Mouse (Mus musculus): ENCODE measurements around the gene Traf4.
"Not testable (repeated sequence)": the region's sequence is repeated elsewhere in the genome, so short reads cannot be mapped to it uniquely, and the experiment has no call there.

Traf4 gene

GRCm38 (mm10) chr11:78135314-78135713 is 30.1 kb downstream of the Traf4 start:
- DNase-seq, result not testable (repeated sequence)

- no peak for DNase-seq
Measured at GRCm38 (mm10) chr11:78134344-78134743, 31.0 kb downstream of the Traf4 start.

- no peak for DNase-seq
Measured at GRCm38 (mm10) chr11:78133915-78134314, 31.5 kb downstream of the Traf4 start.

GRCm38 (mm10) chr11:78129458-78129857 is 35.9 kb downstream of the Traf4 start:
- DNase-seq, result no peak

GRCm38 (mm10) chr11:78126739-78127138 is 38.6 kb downstream of the Traf4 start:
- DNase-seq, result no peak

GRCm38 (mm10) chr11:78125691-78126090 is 39.7 kb downstream of the Traf4 start:
- DNase-seq, result no peak

GRCm38 (mm10) chr11:78123782-78124181 is 41.6 kb downstream of the Traf4 start:
- DNase-seq, result no peak

- no peak for DNase-seq
Measured at GRCm38 (mm10) chr11:78122815-78123214, 42.6 kb downstream of the Traf4 start.

- DNase-seq, result peak; percentile 22 to 36
Measured at GRCm38 (mm10) chr11:78121176-78121575, 44.2 kb downstream of the Traf4 start.

GRCm38 (mm10) chr11:78119898-78120297 is 45.5 kb downstream of the Traf4 start:
- no peak for DNase-seq

GRCm38 (mm10) chr11:78118467-78118866 is 46.9 kb downstream of the Traf4 start:
- no peak for DNase-seq

GRCm38 (mm10) chr11:78116146-78116410 is 49.3 kb downstream of the Traf4 start:
- DNase-seq, result no peak

- DNase-seq, result peak; percentile 96 to 98
Measured at GRCm38 (mm10) chr11:78115367-78116145, 49.8 kb downstream of the Traf4 start.

GRCm38 (mm10) chr11:78114676-78115366 is 50.6 kb downstream of the Traf4 start:
- DNase-seq, result no peak

- no peak for DNase-seq
Measured at GRCm38 (mm10) chr11:78113616-78114015, 51.8 kb downstream of the Traf4 start.
